Mouse (Mus musculus): ENCODE results near the gene Arfgef3. TPM values are rescaled to one million over a fixed set of nuclear protein-coding genes. Genes with fewer than 3 reads are reported as not detected.

Arfgef3 gene
- polyA plus RNA-seq, 1 experiment from 2014 or later: 2.2 TPM

- Histone ChIP-seq H3K27ac (no peak overlapping the region), H3K9me3 (no peaks in the 10 kb centered on the region)
- WGBS: 95% methylated on average over 4 of the region's 4 CpGs
These were observed 32.3 kb downstream of the Arfgef3 start for GRCm38 (mm10) chr10:18711436-18711835.

GRCm38 (mm10) chr10:18710949-18711348 lies 32.8 kb downstream of the Arfgef3 start:
- ATAC-seq (ENCODE audit: low FRiP score): no peak
- Histone ChIP-seq H3K27me3 (no peaks in the 10 kb centered on the region), H3K4me3 (replicated peaks) (no peak overlapping the region), H3K9me3 (no peaks in the 10 kb centered on the region), H3K36me3 (replicated peaks) (no peaks in the 10 kb centered on the region), H3K4me2 (no peak overlapping the region), H3K9ac (no peak overlapping the region), H3K4me1 (no peaks in the 10 kb centered on the region), H3K27ac (no peak overlapping the region)
- 84% methylated on average over 6 of the region's 6 CpGs for WGBS

More at GRCm38 (mm10) chr10:18711436-18711835, 32.3 kb downstream of the Arfgef3 start:
- H3K36me3 ChIP-seq (replicated peaks): no peaks in the 10 kb centered on the region
- no peak overlapping the region for H3K9ac ChIP-seq
- H3K4me2 ChIP-seq: no peak overlapping the region
- no peak for ATAC-seq (ENCODE audit: low FRiP score)
- H3K27me3 ChIP-seq: no peaks in the 10 kb centered on the region
- no peak overlapping the region for H3K4me3 ChIP-seq (replicated peaks)
- no peaks in the 10 kb centered on the region for H3K4me1 ChIP-seq

- Histone ChIP-seq H3K4me2 (no peak overlapping the region), H3K36me3 (replicated peaks) (no peaks in the 10 kb centered on the region), H3K9ac (no peak overlapping the region), H3K4me1 (no peaks in the 10 kb centered on the region), H3K9me3 (no peaks in the 10 kb centered on the region), H3K27ac (no peak overlapping the region), H3K27me3 (no peaks in the 10 kb centered on the region), H3K4me3 (replicated peaks) (no peak overlapping the region)
- ATAC-seq (ENCODE audit: low FRiP score): no peak
- WGBS: 92% methylated on average over 2 of the region's 2 CpGs
These were observed 33.9 kb downstream of the Arfgef3 start for GRCm38 (mm10) chr10:18709836-18710235.

GRCm38 (mm10) chr10:18708641-18709040 lies 35.1 kb downstream of the Arfgef3 start:
- Histone ChIP-seq H3K27ac (no peak overlapping the region), H3K36me3 (replicated peaks) (no peaks in the 10 kb centered on the region), H3K9me3 (no peaks in the 10 kb centered on the region), H3K9ac (no peak overlapping the region), H3K27me3 (no peaks in the 10 kb centered on the region), H3K4me2 (no peak overlapping the region), H3K4me3 (replicated peaks) (no peak overlapping the region), H3K4me1 (no peaks in the 10 kb centered on the region)
- 98% methylated on average over 1 of the region's 1 CpGs for WGBS
- ATAC-seq (ENCODE audit: low FRiP score): no peak

GRCm38 (mm10) chr10:18704393-18705120 lies 39.2 kb downstream of the Arfgef3 start:
- Histone ChIP-seq H3K36me3 (replicated peaks) (no peaks in the 10 kb centered on the region), H3K9me3 (no peaks in the 10 kb centered on the region), H3K4me2 (no peak overlapping the region), H3K4me3 (replicated peaks) (no peak overlapping the region), H3K27ac (0 out of 2 replicates have a peak overlapping the region, but pooled peaks have one; percentile 31), H3K9ac (no peak overlapping the region), H3K27me3 (no peaks in the 10 kb centered on the region), H3K4me1 (no peaks in the 10 kb centered on the region)
- peak; percentile 61; the same call in 1 of the 2 replicates for ATAC-seq (ENCODE audit: low FRiP score)
- WGBS: 57% methylated on average over 4 of the region's 4 CpGs

GRCm38 (mm10) chr10:18701517-18701916 lies 42.2 kb downstream of the Arfgef3 start:
- no peak overlapping the region for H3K9ac ChIP-seq

GRCm38 (mm10) chr10:18700117-18700516 lies 43.6 kb downstream of the Arfgef3 start:
- Histone ChIP-seq H3K27me3 (no peaks in the 10 kb centered on the region), H3K4me2 (no peak overlapping the region), H3K4me3 (replicated peaks) (no peak overlapping the region), H3K4me1 (peaks cover 9% of the 10 kb centered on the region; the same call in 1 of the 2 replicates), H3K36me3 (replicated peaks) (no peaks in the 10 kb centered on the region), H3K27ac (no peak overlapping the region), H3K9me3 (no peaks in the 10 kb centered on the region), H3K9ac (no peak overlapping the region)
- 79% methylated on average over 2 of the region's 2 CpGs for WGBS
- ATAC-seq (ENCODE audit: low FRiP score): no peak

More at GRCm38 (mm10) chr10:18701517-18701916, 42.2 kb downstream of the Arfgef3 start:
- no peak overlapping the region for H3K4me3 ChIP-seq (replicated peaks)
- no peaks in the 10 kb centered on the region for H3K36me3 ChIP-seq (replicated peaks)
- H3K4me2 ChIP-seq: no peak overlapping the region
- H3K27ac ChIP-seq: no peak overlapping the region
- no peaks in the 10 kb centered on the region for H3K9me3 ChIP-seq
- H3K27me3 ChIP-seq: no peaks in the 10 kb centered on the region
- peaks cover 3% of the 10 kb centered on the region; the same call in 1 of the 2 replicates for H3K4me1 ChIP-seq
- ATAC-seq (ENCODE audit: low FRiP score): no peak

- Histone ChIP-seq H3K27ac (no peak overlapping the region), H3K9ac (no peak overlapping the region), H3K27me3 (no peaks in the 10 kb centered on the region), H3K4me2 (no peak overlapping the region), H3K9me3 (no peaks in the 10 kb centered on the region), H3K36me3 (replicated peaks) (no peaks in the 10 kb centered on the region), H3K4me1 (peaks cover 9% of the 10 kb centered on the region; the same call in 1 of the 2 replicates), H3K4me3 (replicated peaks) (no peak overlapping the region)
- WGBS: 97% methylated on average over 2 of the region's 2 CpGs
- no peak for ATAC-seq (ENCODE audit: low FRiP score)
These were observed 44.6 kb downstream of the Arfgef3 start for GRCm38 (mm10) chr10:18699151-18699550.

GRCm38 (mm10) chr10:18696461-18696860 lies 47.3 kb downstream of the Arfgef3 start:
- H3K9ac ChIP-seq: no peak overlapping the region

GRCm38 (mm10) chr10:18688234-18688633 lies 55.5 kb downstream of the Arfgef3 start:
- WGBS: 72% methylated on average over 2 of the region's 2 CpGs
- no peaks in the 10 kb centered on the region for H3K27me3 ChIP-seq

More at GRCm38 (mm10) chr10:18696461-18696860, 47.3 kb downstream of the Arfgef3 start:
- Histone ChIP-seq H3K4me1 (peaks cover 9% of the 10 kb centered on the region; the same call in 1 of the 2 replicates), H3K27me3 (no peaks in the 10 kb centered on the region), H3K4me3 (replicated peaks) (no peak overlapping the region), H3K4me2 (no peak overlapping the region), H3K9me3 (no peaks in the 10 kb centered on the region), H3K36me3 (replicated peaks) (no peaks in the 10 kb centered on the region), H3K27ac (no peak overlapping the region)
- 43% methylated on average over 6 of the region's 6 CpGs for WGBS
- ATAC-seq (ENCODE audit: low FRiP score): peak; percentile 64

GRCm38 (mm10) chr10:18681385-18681954 lies 62.3 kb downstream of the Arfgef3 start:
- whole genome bisulfite sequencing: 84% methylated on average over 2 of the region's 2 CpGs
- no peak overlapping the region for H3K9ac ChIP-seq

More at GRCm38 (mm10) chr10:18688234-18688633, 55.5 kb downstream of the Arfgef3 start:
- H3K4me1 ChIP-seq: no peaks in the 10 kb centered on the region
- H3K9me3 ChIP-seq: no peaks in the 10 kb centered on the region
- H3K4me2 ChIP-seq: no peak overlapping the region
- H3K27ac ChIP-seq: no peak overlapping the region
- no peaks in the 10 kb centered on the region for H3K36me3 ChIP-seq (replicated peaks)
- H3K9ac ChIP-seq: no peak overlapping the region
- H3K4me3 ChIP-seq (replicated peaks): no peak overlapping the region
- ATAC-seq (ENCODE audit: low FRiP score): no peak

GRCm38 (mm10) chr10:18680661-18681384 lies 62.9 kb downstream of the Arfgef3 start:
- H3K27me3 ChIP-seq: no peaks in the 10 kb centered on the region
- no peak overlapping the region for H3K27ac ChIP-seq
- no peak overlapping the region for H3K4me3 ChIP-seq (replicated peaks)
- 80% methylated on average over 3 of the region's 3 CpGs for WGBS
- H3K4me1 ChIP-seq: no peaks in the 10 kb centered on the region
- no peak overlapping the region for H3K4me2 ChIP-seq
- H3K9ac ChIP-seq: no peak overlapping the region
- H3K36me3 ChIP-seq (replicated peaks): no peaks in the 10 kb centered on the region
- no peaks in the 10 kb centered on the region for H3K9me3 ChIP-seq
- ATAC-seq (ENCODE audit: low FRiP score): no peak

More at GRCm38 (mm10) chr10:18681385-18681954, 62.3 kb downstream of the Arfgef3 start:
- Histone ChIP-seq H3K27me3 (no peaks in the 10 kb centered on the region), H3K4me1 (no peaks in the 10 kb centered on the region), H3K36me3 (replicated peaks) (no peaks in the 10 kb centered on the region), H3K4me2 (no peak overlapping the region), H3K9me3 (no peaks in the 10 kb centered on the region), H3K27ac (no peak overlapping the region), H3K4me3 (replicated peaks) (no peak overlapping the region)
- no peak for ATAC-seq (ENCODE audit: low FRiP score)

Data from forebrain, embryonic 12.5 days (tissue).